Mouse (Mus musculus): ENCODE results near the gene Ubac2. TPM values are rescaled to one million over a fixed set of nuclear protein-coding genes. Genes with fewer than 3 reads are reported as not detected.

Gene Ubac2
- polyA plus RNA-seq, 1 experiment, result 102 TPM

- WGBS, result 88% methylated on average over 7 of the region's 7 CpGs
- no peak for TF ChIP-seq POLR2A (IDR thresholded peaks at IDR 0.05; ENCODE audit: control insufficient read depth, extremely low read depth, insufficient read depth, low read length, poor library complexity)
- Histone ChIP-seq H3K4me3 (ENCODE audit: control insufficient read depth, insufficient read depth, low read length) (no peak overlapping the region), H3K27me3 (ENCODE audit: control insufficient read depth, insufficient read depth, low read length) (no peaks in the 10 kb centered on the region), H3K36me3 (ENCODE audit: control insufficient read depth, insufficient read depth, low read length) (0 out of 2 replicates have a peak, but pooled peaks cover 5% of the 10 kb centered on the region), H3K27ac (ENCODE audit: control insufficient read depth, insufficient read depth, low read length) (no peak overlapping the region), H3K4me1 (replicated peaks; ENCODE audit: control insufficient read depth, insufficient read depth, low read length) (peaks cover 38% of the 10 kb centered on the region)
- no peak for DNase-seq
Measured at GRCm38 (mm10) chr14:121933906-121934596, 55.6 kb downstream of the Ubac2 start.

GRCm38 (mm10) chr14:121934597-121934946, 56.2 kb downstream of the Ubac2 start:
- no peak for DNase-seq
- TF ChIP-seq POLR2A (IDR thresholded peaks at IDR 0.05; ENCODE audit: control insufficient read depth, extremely low read depth, insufficient read depth, low read length, poor library complexity) (no peak), CTCF (IDR thresholded peaks at IDR 0.05; ENCODE audit: borderline replicate concordance, control insufficient read depth, extremely low read depth, insufficient read depth, low read length, poor library complexity) (no peak)
- Histone ChIP-seq H3K36me3 (ENCODE audit: control insufficient read depth, insufficient read depth, low read length) (0 out of 2 replicates have a peak, but pooled peaks cover 5% of the 10 kb centered on the region), H3K4me3 (ENCODE audit: control insufficient read depth, insufficient read depth, low read length) (no peak overlapping the region), H3K27ac (ENCODE audit: control insufficient read depth, insufficient read depth, low read length) (no peak overlapping the region), H3K27me3 (ENCODE audit: control insufficient read depth, insufficient read depth, low read length) (no peaks in the 10 kb centered on the region), H3K4me1 (replicated peaks; ENCODE audit: control insufficient read depth, insufficient read depth, low read length) (peaks cover 38% of the 10 kb centered on the region)
- 44% methylated on average over 5 of the region's 5 CpGs for WGBS

GRCm38 (mm10) chr14:121936356-121936755, 57.9 kb downstream of the Ubac2 start:
- 72% methylated on average over 4 of the region's 4 CpGs for WGBS
- no peak overlapping the region for H3K27ac ChIP-seq (ENCODE audit: control insufficient read depth, insufficient read depth, low read length)
- no peak for TF ChIP-seq POLR2A (IDR thresholded peaks at IDR 0.05; ENCODE audit: control insufficient read depth, extremely low read depth, insufficient read depth, low read length, poor library complexity)
- no peak for DNase-seq
- H3K36me3 ChIP-seq (ENCODE audit: control insufficient read depth, insufficient read depth, low read length), result 0 out of 2 replicates have a peak, but pooled peaks cover 5% of the 10 kb centered on the region
- peaks cover 33% of the 10 kb centered on the region for H3K4me1 ChIP-seq (replicated peaks; ENCODE audit: control insufficient read depth, insufficient read depth, low read length)
- H3K4me3 ChIP-seq (ENCODE audit: control insufficient read depth, insufficient read depth, low read length), result no peak overlapping the region
- H3K27me3 ChIP-seq (ENCODE audit: control insufficient read depth, insufficient read depth, low read length), result no peaks in the 10 kb centered on the region

- DNase-seq, result no peak
- no peak overlapping the region for H3K27ac ChIP-seq (ENCODE audit: control insufficient read depth, insufficient read depth, low read length)
- no peaks in the 10 kb centered on the region for H3K27me3 ChIP-seq (ENCODE audit: control insufficient read depth, insufficient read depth, low read length)
- H3K36me3 ChIP-seq (ENCODE audit: control insufficient read depth, insufficient read depth, low read length), result 0 out of 2 replicates have a peak, but pooled peaks cover 5% of the 10 kb centered on the region
- H3K4me1 ChIP-seq (replicated peaks; ENCODE audit: control insufficient read depth, insufficient read depth, low read length), result peaks cover 28% of the 10 kb centered on the region
- H3K4me3 ChIP-seq (ENCODE audit: control insufficient read depth, insufficient read depth, low read length), result no peak overlapping the region
- TF ChIP-seq CTCF (IDR thresholded peaks at IDR 0.05; ENCODE audit: borderline replicate concordance, control insufficient read depth, extremely low read depth, insufficient read depth, low read length, poor library complexity) (no peak), POLR2A (IDR thresholded peaks at IDR 0.05; ENCODE audit: control insufficient read depth, extremely low read depth, insufficient read depth, low read length, poor library complexity) (no peak)
- WGBS, result 91% methylated on average over 8 of the region's 8 CpGs
Measured at GRCm38 (mm10) chr14:121936856-121937255, 58.4 kb downstream of the Ubac2 start.

DNA sequence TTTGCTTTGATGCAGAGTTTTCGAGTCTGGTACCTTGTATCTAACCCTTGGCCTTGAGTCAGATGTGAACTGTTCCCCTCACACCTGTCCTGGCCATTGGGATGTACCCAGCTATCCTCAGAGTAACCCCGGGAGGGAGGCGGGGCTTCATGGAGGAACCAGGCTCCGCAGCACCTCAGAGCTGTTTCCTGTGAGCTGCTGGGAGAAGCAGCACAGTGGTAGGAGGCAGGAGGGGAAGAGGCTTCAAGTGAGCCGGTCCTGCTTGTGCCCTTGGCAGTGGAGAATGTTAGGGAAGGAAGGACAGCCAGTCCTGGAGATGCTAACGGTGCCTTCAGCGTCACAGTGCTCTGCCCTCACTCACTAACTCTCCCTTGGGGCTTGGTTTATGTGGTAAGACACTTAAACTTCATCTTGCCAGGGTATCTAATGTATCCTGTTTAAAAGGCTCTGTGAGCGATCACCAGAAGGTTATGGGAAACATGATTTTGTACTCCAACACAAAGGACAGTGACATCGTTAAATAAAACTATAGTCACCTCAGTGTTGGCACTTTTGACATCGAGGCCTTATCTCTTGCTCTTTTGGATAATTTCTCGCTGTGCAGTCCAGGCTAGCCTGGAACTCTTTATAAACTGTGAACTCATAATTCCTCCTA, 59.3 kb downstream of the Ubac2 start:
- no peaks in the 10 kb centered on the region for H3K27me3 ChIP-seq (ENCODE audit: control insufficient read depth, insufficient read depth, low read length)
- peak overlapping the region; percentile 86 for H3K27ac ChIP-seq (ENCODE audit: control insufficient read depth, insufficient read depth, low read length)
- no peak overlapping the region for H3K4me3 ChIP-seq (ENCODE audit: control insufficient read depth, insufficient read depth, low read length)
- 0 out of 2 replicates have a peak, but pooled peaks cover 5% of the 10 kb centered on the region for H3K36me3 ChIP-seq (ENCODE audit: control insufficient read depth, insufficient read depth, low read length)
- 41% methylated on average over 11 of the region's 11 CpGs for WGBS
- TF ChIP-seq POLR2A (IDR thresholded peaks at IDR 0.05; ENCODE audit: control insufficient read depth, extremely low read depth, insufficient read depth, low read length, poor library complexity), result 0 out of 2 replicates have a peak, but pooled peaks have one; percentile 35
- TF ChIP-seq CTCF (IDR thresholded peaks at IDR 0.05; ENCODE audit: borderline replicate concordance, control insufficient read depth, extremely low read depth, insufficient read depth, low read length, poor library complexity), result no peak
- DNase-seq, result no peak
- peaks cover 22% of the 10 kb centered on the region for H3K4me1 ChIP-seq (replicated peaks; ENCODE audit: control insufficient read depth, insufficient read depth, low read length)

DNA sequence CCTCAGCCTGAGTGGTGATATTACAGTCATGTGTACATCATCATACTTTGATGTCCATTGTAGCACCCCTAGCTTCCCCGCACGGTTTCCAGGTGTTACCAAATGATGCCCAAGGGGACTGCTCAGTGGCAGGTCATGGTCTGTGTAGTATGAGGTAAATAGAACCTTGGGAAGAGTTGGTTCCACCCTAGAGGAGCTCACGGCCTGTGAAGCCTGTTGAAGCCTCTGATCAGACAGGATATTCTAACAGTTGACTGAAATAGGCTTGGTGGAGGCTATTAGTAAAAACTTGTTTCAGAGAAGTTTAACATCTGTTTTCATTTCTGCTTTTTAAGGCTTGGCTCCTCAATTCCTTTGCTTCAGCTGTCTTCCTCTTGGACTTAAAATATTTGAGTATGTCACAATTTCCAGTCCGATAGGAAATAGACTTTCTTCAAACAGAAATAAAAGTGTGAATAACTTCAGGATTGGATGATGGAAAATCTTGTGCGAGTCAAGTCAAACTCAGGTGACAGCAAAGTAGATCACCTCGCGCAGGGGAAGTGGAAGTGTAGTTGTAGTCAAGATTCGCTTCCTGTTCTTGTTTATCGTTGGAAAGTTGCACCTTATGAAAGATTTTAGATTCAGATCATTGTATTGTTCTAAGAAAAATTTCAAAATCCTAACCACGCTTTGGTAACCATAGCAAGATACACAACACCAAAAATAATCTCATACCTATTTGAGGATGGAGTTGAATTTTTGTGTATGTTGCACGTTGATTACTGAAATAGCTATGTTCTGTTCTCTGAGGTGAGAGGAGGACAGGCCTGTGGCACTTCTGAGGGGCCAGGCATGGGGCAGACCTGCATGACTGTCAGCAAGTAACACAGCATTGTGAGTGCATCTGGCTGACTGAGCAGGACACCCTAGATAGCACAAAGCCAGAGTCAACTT, 60.1 kb downstream of the Ubac2 start:
- Histone ChIP-seq H3K27me3 (ENCODE audit: control insufficient read depth, insufficient read depth, low read length) (no peaks in the 10 kb centered on the region), H3K27ac (ENCODE audit: control insufficient read depth, insufficient read depth, low read length) (peak overlapping the region; percentile 90), H3K36me3 (ENCODE audit: control insufficient read depth, insufficient read depth, low read length) (0 out of 2 replicates have a peak, but pooled peaks cover 5% of the 10 kb centered on the region), H3K4me1 (replicated peaks; ENCODE audit: control insufficient read depth, insufficient read depth, low read length) (peaks cover 17% of the 10 kb centered on the region), H3K4me3 (ENCODE audit: control insufficient read depth, insufficient read depth, low read length) (no peak overlapping the region)
- DNase-seq, result no peak
- TF ChIP-seq CTCF (IDR thresholded peaks at IDR 0.05; ENCODE audit: borderline replicate concordance, control insufficient read depth, extremely low read depth, insufficient read depth, low read length, poor library complexity), result no peak
- TF ChIP-seq POLR2A (IDR thresholded peaks at IDR 0.05; ENCODE audit: control insufficient read depth, extremely low read depth, insufficient read depth, low read length, poor library complexity), result no peak
- WGBS, result 52% methylated on average over 11 of the region's 11 CpGs

Measured in thymus, adult 2 months (tissue).